Mouse (Mus musculus): ENCODE results near the gene Ier5. TPM values are rescaled to one million over a fixed set of nuclear protein-coding genes. Genes with fewer than 3 reads are reported as not detected.

Gene Ier5
- total RNA-seq, 2 experiments from 2014 or later, result 7.1 to 9.7 TPM

- DNase-seq, result peak; percentile 25 to 53
- intact Hi-C loops (cut with DNase I), result loop anchor here (5.0 kb wide), 1 partner anchor 33 kb away; no protein-coding TSS in a partner anchor
Measured at GRCm38 (mm10) chr1:155059505-155059904, 39.9 kb downstream of the Ier5 start.

- DNase-seq, result no peak
- intact Hi-C loops (cut with DNase I), result loop anchor here (5.0 kb wide), 1 partner anchor 34 kb away; no protein-coding TSS in a partner anchor
Measured at GRCm38 (mm10) chr1:155058099-155059012, 41.1 kb downstream of the Ier5 start.

- DNase-seq, result no peak
- intact Hi-C loops (cut with DNase I), result loop anchor here (5.0 kb wide), 1 partner anchor 36 kb away; no protein-coding TSS in a partner anchor
Measured at GRCm38 (mm10) chr1:155056166-155056565, 43.3 kb downstream of the Ier5 start.

GRCm38 (mm10) chr1:155055041-155055440 is 44.4 kb downstream of the Ier5 start:
- DNase-seq, result no peak
- intact Hi-C loops (cut with DNase I), result loop anchor here (5.0 kb wide), 1 partner anchor 37 kb away; no protein-coding TSS in a partner anchor

GRCm38 (mm10) chr1:155054366-155054965 is 45.0 kb downstream of the Ier5 start:
- DNase-seq, result no peak
- intact Hi-C loops (cut with DNase I), result no loop called here

- intact Hi-C loops (cut with DNase I), result no loop called here
Measured at GRCm38 (mm10) chr1:155053296-155053695, 46.1 kb downstream of the Ier5 start.

GRCm38 (mm10) chr1:155052761-155053166 is 46.7 kb downstream of the Ier5 start:
- no peak for DNase-seq
- intact Hi-C loops (cut with DNase I), result no loop called here

More at GRCm38 (mm10) chr1:155053296-155053695, 46.1 kb downstream of the Ier5 start:
- no peak for DNase-seq

GRCm38 (mm10) chr1:155052131-155052760 is 47.2 kb downstream of the Ier5 start:
- intact Hi-C loops (cut with DNase I), result no loop called here
- no peak for DNase-seq

GRCm38 (mm10) chr1:155051701-155052127 is 47.7 kb downstream of the Ier5 start:
- DNase-seq, result peak in 1 of 2 experiments; percentile 24
- intact Hi-C loops (cut with DNase I), result no loop called here

- intact Hi-C loops (cut with DNase I), result no loop called here
- DNase-seq, result no peak
Measured at GRCm38 (mm10) chr1:155050897-155051592, 48.4 kb downstream of the Ier5 start.

GRCm38 (mm10) chr1:155050174-155050573 is 49.3 kb downstream of the Ier5 start:
- intact Hi-C loops (cut with DNase I), result no loop called here
- DNase-seq, result peak in 1 of 2 experiments; percentile 42

GRCm38 (mm10) chr1:155048947-155049346 is 50.5 kb downstream of the Ier5 start:
- intact Hi-C loops (cut with DNase I), result loop anchor here (1.0 to 10.0 kb wide), 4 partner anchors 50 to 476 kb away; partner anchors contain the start of gene Ier5

More at GRCm38 (mm10) chr1:155048947-155049346, 50.5 kb downstream of the Ier5 start:
- DNase-seq, result peak; percentile 88 to 93

Other genes starting within 250 kb of the Ier5 start
- gene Cacna1e, start 215.1 kb downstream of the Ier5 start, total RNA-seq (2021), result under 1 TPM; 0.02 to 0.28 TPM
- 10 to 100 TPM in 1 of 2 experiments, 1 to 10 TPM in 1; 8.1 to 11.5 TPM for gene Mr1, start 47.2 kb upstream of the Ier5 start, total RNA-seq (2021)
- gene Stx6, start 59.1 kb upstream of the Ier5 start, total RNA-seq (2021), result 10 to 100 TPM; 10.4 to 10.8 TPM
- 1 to 10 TPM in 1 of 2 experiments, under 1 TPM in 1; 0.94 to 1.7 TPM for gene BC034090, start 144.8 kb upstream of the Ier5 start, total RNA-seq (2021)